Mouse (Mus musculus) liver, embryonic 15.5 days (tissue): Measurements from ENCODE around the gene Numbl. TPM values are rescaled to one million over a fixed set of nuclear protein-coding genes. Genes with fewer than 3 reads are reported as not detected.

Source experiments
- ATAC-seq: fragments of 200-750 bp; cut with Nextera tagmentation; 2 replicates; pipeline ENCODE4 v1.8.0; 2017; ENCODE audit warnings: moderate number of reproducible peaks, mild to moderate bottlenecking, moderate library complexity; ENCODE audit not compliant: insufficient read depth
- H3K27ac ChIP-seq: fragments of 300-500 bp; sonication (generic); replicated peaks from 2 replicates; pipeline ENCODE4 v1.5.1; 2015; ENCODE audit warnings: mild to moderate bottlenecking, inconsistent platforms
- H3K27me3 ChIP-seq: fragments of 300-500 bp; sonication (generic); 2 replicates; pipeline ENCODE4 v1.6.1; 2015; ENCODE audit warnings: mild to moderate bottlenecking, inconsistent platforms
- H3K36me3 ChIP-seq: fragments of 300-500 bp; sonication (generic); replicated peaks from 2 replicates; pipeline ENCODE4 v1.6.1; 2015; ENCODE audit warnings: moderate library complexity, mild to moderate bottlenecking, inconsistent platforms
- H3K4me1 ChIP-seq: fragments of 300-500 bp; sonication (generic); replicated peaks from 2 replicates; pipeline ENCODE4 v1.6.1; 2015; ENCODE audit warnings: inconsistent platforms
- H3K4me2 ChIP-seq: fragments of 300-500 bp; sonication (generic); 2 replicates; pipeline ENCODE4 v1.6.1; 2015; ENCODE audit warnings: moderate library complexity, mild to moderate bottlenecking, inconsistent platforms
- H3K4me3 ChIP-seq: fragments of 300-500 bp; sonication (generic); replicated peaks from 2 replicates; pipeline ENCODE4 v1.5.1; 2015; ENCODE audit warnings: mild to moderate bottlenecking, inconsistent platforms
- H3K9ac ChIP-seq: fragments of 300-500 bp; sonication (generic); 2 replicates; pipeline ENCODE4 v1.6.1; 2015; ENCODE audit warnings: moderate library complexity, mild to moderate bottlenecking, inconsistent platforms
- H3K9me3 ChIP-seq: fragments of 300-500 bp; sonication (generic); replicated peaks from 2 replicates; pipeline ENCODE4 v1.6.1; 2016; ENCODE audit warnings: inconsistent platforms
- whole genome bisulfite sequencing: fragments of 180-500 bp; shearing (Covaris S2); methylation state at CpG from one replicate; pipeline ENCODE4 v1.1.7; 2015; ENCODE audit warnings: mixed read lengths; ENCODE audit not compliant: insufficient replicate concordance; 5-methylcytosine and 5-hydroxymethylcytosine counted together
- polyA plus RNA-seq: library from polyadenylated mRNA; unstranded; fragments of >200 nt; fragmentation: Nextera tagmentation; extraction: Ambion mirVana; gene quantifications from 2 replicates; pipeline ENCODE4 v1.2.1, GENCODE M21; 2015

Numbl gene
- polyA plus RNA-seq, 1 experiment from 2014 or later, result 2.0 TPM

GRCm38 (mm10) chr7:27308821-27309549 is 50.8 kb downstream of the Numbl start:
- no peak overlapping the region for H3K9ac ChIP-seq
- H3K36me3 ChIP-seq, result no peaks in the 10 kb centered on the region
- peak overlapping the region; percentile 23; the same call in 1 of the 2 replicates for H3K4me3 ChIP-seq
- peaks cover 13% of the 10 kb centered on the region for H3K4me1 ChIP-seq
- peak overlapping the region; percentile 41 for H3K4me2 ChIP-seq
- ATAC-seq, result no peak
- WGBS, result 9% methylated on average over 28 of the region's 28 CpGs
- H3K27ac ChIP-seq, result no peak overlapping the region
- H3K9me3 ChIP-seq, result no peaks in the 10 kb centered on the region
- peaks cover 41% of the 10 kb centered on the region for H3K27me3 ChIP-seq

GRCm38 (mm10) chr7:27309832-27310231 is 51.6 kb downstream of the Numbl start:
- H3K4me1 ChIP-seq, result peaks cover 13% of the 10 kb centered on the region
- WGBS, result 50% methylated on average over 3 of the region's 3 CpGs
- H3K36me3 ChIP-seq, result no peaks in the 10 kb centered on the region
- ATAC-seq, result no peak
- H3K9me3 ChIP-seq, result 0 out of 2 replicates have a peak, but pooled peaks cover 3% of the 10 kb centered on the region
- H3K9ac ChIP-seq, result no peak overlapping the region
- no peak overlapping the region for H3K4me2 ChIP-seq
- H3K27me3 ChIP-seq, result peaks cover 41% of the 10 kb centered on the region
- H3K27ac ChIP-seq, result no peak overlapping the region
- H3K4me3 ChIP-seq, result no peak overlapping the region

GRCm38 (mm10) chr7:27310306-27310705 is 52.1 kb downstream of the Numbl start:
- 0 out of 2 replicates have a peak, but pooled peaks cover 3% of the 10 kb centered on the region for H3K9me3 ChIP-seq
- no peak for ATAC-seq
- H3K36me3 ChIP-seq, result no peaks in the 10 kb centered on the region
- peak overlapping the region; percentile 15; the same call in 1 of the 2 replicates for H3K4me2 ChIP-seq
- H3K4me3 ChIP-seq, result 0 out of 2 replicates have a peak overlapping the region, but pooled peaks have one; percentile 4
- peaks cover 41% of the 10 kb centered on the region for H3K27me3 ChIP-seq
- 5% methylated on average over 17 of the region's 17 CpGs for WGBS
- no peak overlapping the region for H3K27ac ChIP-seq
- H3K9ac ChIP-seq, result no peak overlapping the region
- peaks cover 13% of the 10 kb centered on the region for H3K4me1 ChIP-seq

GRCm38 (mm10) chr7:27310996-27311535 is 52.8 kb downstream of the Numbl start:
- Histone ChIP-seq H3K4me2 (no peak overlapping the region), H3K27me3 (peaks cover 41% of the 10 kb centered on the region), H3K4me3 (no peak overlapping the region), H3K4me1 (peaks cover 13% of the 10 kb centered on the region), H3K27ac (no peak overlapping the region), H3K9me3 (0 out of 2 replicates have a peak, but pooled peaks cover 3% of the 10 kb centered on the region), H3K9ac (no peak overlapping the region), H3K36me3 (no peaks in the 10 kb centered on the region)
- no peak for ATAC-seq
- 35% methylated on average over 8 of the region's 8 CpGs for WGBS

- Histone ChIP-seq H3K9me3 (0 out of 2 replicates have a peak, but pooled peaks cover 3% of the 10 kb centered on the region), H3K27me3 (peaks cover 41% of the 10 kb centered on the region), H3K36me3 (no peaks in the 10 kb centered on the region), H3K4me3 (no peak overlapping the region), H3K27ac (no peak overlapping the region), H3K4me2 (no peak overlapping the region), H3K4me1 (peaks cover 13% of the 10 kb centered on the region), H3K9ac (no peak overlapping the region)
- no peak for ATAC-seq
- WGBS, result 65% methylated on average over 12 of the region's 12 CpGs
Observed at GRCm38 (mm10) chr7:27311651-27312284, 53.5 kb downstream of the Numbl start.

GRCm38 (mm10) chr7:27314393-27314792 is 56.2 kb downstream of the Numbl start:
- WGBS, result 70% methylated on average over 3 of the region's 3 CpGs
- Histone ChIP-seq H3K4me3 (no peak overlapping the region), H3K27me3 (peaks cover 24% of the 10 kb centered on the region), H3K9ac (no peak overlapping the region), H3K4me2 (no peak overlapping the region), H3K9me3 (0 out of 2 replicates have a peak, but pooled peaks cover 3% of the 10 kb centered on the region), H3K27ac (no peak overlapping the region), H3K36me3 (no peaks in the 10 kb centered on the region), H3K4me1 (peaks cover 6% of the 10 kb centered on the region)
- ATAC-seq, result no peak

- Histone ChIP-seq H3K36me3 (no peaks in the 10 kb centered on the region), H3K27me3 (peaks cover 15% of the 10 kb centered on the region), H3K9me3 (0 out of 2 replicates have a peak, but pooled peaks cover 3% of the 10 kb centered on the region), H3K4me2 (no peak overlapping the region), H3K27ac (no peak overlapping the region), H3K9ac (no peak overlapping the region), H3K4me3 (no peak overlapping the region), H3K4me1 (no peaks in the 10 kb centered on the region)
- WGBS, result 59% methylated on average over 7 of the region's 7 CpGs
- no peak for ATAC-seq
Observed at GRCm38 (mm10) chr7:27315958-27316357, 57.7 kb downstream of the Numbl start.

GRCm38 (mm10) chr7:27319411-27319810 is 61.2 kb downstream of the Numbl start:
- no peak overlapping the region for H3K9ac ChIP-seq
- 0 out of 2 replicates have a peak, but pooled peaks cover under 1% of the 10 kb centered on the region for H3K9me3 ChIP-seq
- no peak overlapping the region for H3K4me3 ChIP-seq
- no peaks in the 10 kb centered on the region for H3K4me1 ChIP-seq
- H3K4me2 ChIP-seq, result no peak overlapping the region
- no peak overlapping the region for H3K27ac ChIP-seq
- no peak for ATAC-seq
- no peaks in the 10 kb centered on the region for H3K36me3 ChIP-seq
- WGBS, result 78% methylated on average over 22 of the region's 22 CpGs
- peaks cover 36% of the 10 kb centered on the region for H3K27me3 ChIP-seq

GRCm38 (mm10) chr7:27322291-27322690 is 64.1 kb downstream of the Numbl start:
- Histone ChIP-seq H3K4me1 (no peaks in the 10 kb centered on the region), H3K27ac (no peak overlapping the region), H3K9me3 (no peaks in the 10 kb centered on the region), H3K36me3 (no peaks in the 10 kb centered on the region), H3K9ac (no peak overlapping the region), H3K27me3 (peaks cover 65% of the 10 kb centered on the region), H3K4me2 (no peak overlapping the region), H3K4me3 (no peak overlapping the region)
- ATAC-seq, result no peak
- 16% methylated on average over 13 of the region's 13 CpGs for WGBS

GRCm38 (mm10) chr7:27323001-27323400 is 64.8 kb downstream of the Numbl start:
- ATAC-seq, result no peak
- no peaks in the 10 kb centered on the region for H3K4me1 ChIP-seq
- no peaks in the 10 kb centered on the region for H3K36me3 ChIP-seq
- H3K9me3 ChIP-seq, result no peaks in the 10 kb centered on the region
- H3K27me3 ChIP-seq, result peaks cover 72% of the 10 kb centered on the region
- no peak overlapping the region for H3K4me2 ChIP-seq
- H3K4me3 ChIP-seq, result no peak overlapping the region
- no peak overlapping the region for H3K27ac ChIP-seq
- 69% methylated on average over 5 of the region's 5 CpGs for WGBS
- no peak overlapping the region for H3K9ac ChIP-seq

GRCm38 (mm10) chr7:27324161-27324560 is 65.9 kb downstream of the Numbl start:
- H3K4me2 ChIP-seq, result no peak overlapping the region
- 86% methylated on average over 11 of the region's 11 CpGs for WGBS
- no peaks in the 10 kb centered on the region for H3K36me3 ChIP-seq
- H3K4me1 ChIP-seq, result peaks cover 6% of the 10 kb centered on the region
- no peak overlapping the region for H3K4me3 ChIP-seq
- no peak for ATAC-seq
- H3K27ac ChIP-seq, result no peak overlapping the region
- H3K9ac ChIP-seq, result no peak overlapping the region
- H3K9me3 ChIP-seq, result no peaks in the 10 kb centered on the region
- H3K27me3 ChIP-seq, result peaks cover 83% of the 10 kb centered on the region
